Mouse (Mus musculus): ENCODE results near the gene Rnf180.

GRCm38 (mm10) chr13:105299162-105300008 lies 4.8 kb upstream of the Rnf180 start:
- TF ChIP-seq CTCF (conservative IDR thresholded peaks at IDR 0.05 in 1 of 2, IDR thresholded peaks at IDR 0.05 in 1 of 2; ENCODE audit: low read depth in 2 of 2, low read length in 2 of 2) (no peak), CHD1 (IDR thresholded peaks at IDR 0.05; ENCODE audit: low read depth, low read length) (no peak), EP300 (IDR thresholded peaks at IDR 0.05; ENCODE audit: low read length) (no peak), POLR2A (IDR thresholded peaks at IDR 0.05; ENCODE audit: low read depth, low read length) (no peak), MAX (IDR thresholded peaks at IDR 0.05; ENCODE audit: low read length) (no peak)
